Mouse (Mus musculus): ENCODE results near the gene Fam76a.

DNA sequence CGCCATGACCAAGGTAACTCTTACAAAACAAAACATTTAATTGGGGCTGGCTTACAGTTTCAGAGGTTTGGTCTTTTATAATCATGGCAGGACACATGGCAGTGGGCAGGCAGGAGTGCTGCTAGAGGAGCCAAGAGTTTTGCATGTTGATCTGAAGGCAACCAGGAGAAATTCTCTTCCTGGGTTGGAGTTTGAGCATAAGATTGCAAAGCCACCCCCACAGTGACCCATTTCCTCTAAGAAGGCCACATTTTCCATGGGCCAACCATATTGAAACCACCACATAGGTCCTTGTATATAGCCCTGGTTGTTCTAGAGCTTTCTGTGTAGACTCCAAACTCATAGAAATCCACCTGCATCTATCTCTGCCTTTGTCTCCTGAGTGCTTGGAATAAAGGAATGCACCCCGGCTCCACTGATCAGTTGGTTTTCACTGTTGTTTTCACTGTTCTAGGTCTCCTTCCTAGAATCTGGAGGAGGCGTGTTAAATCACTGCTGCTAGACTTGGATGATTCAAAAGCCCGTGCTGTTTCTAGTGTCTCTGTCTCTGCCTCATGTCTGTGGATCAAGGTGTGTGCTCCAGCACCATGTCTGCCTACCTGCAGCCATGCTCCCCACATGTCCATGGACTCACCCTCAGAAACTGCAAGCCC, 10.5 kb upstream of the Fam76a start:
- TF ChIP-seq POLR2A (IDR thresholded peaks at IDR 0.05; ENCODE audit: insufficient read depth, low read depth, low read length): no peak
- TF ChIP-seq CTCF (IDR thresholded peaks at IDR 0.05; ENCODE audit: insufficient read depth, low read depth, low read length): no peak
